10 mouse cellular contexts compared by ENCODE assay signal in genomic region chr17:8423283-8423682, GRCm38 (mm10). TPM values are rescaled to one million over a fixed set of nuclear protein-coding genes. Genes with fewer than 3 reads are reported as not detected.
DNase-seq lines count a peak whose midpoint lies in the region; ATAC-seq and TF ChIP-seq lines count a peak whose summit lies in the region.
"Had no signal": no experiment of that assay in that cellular context is flagged by ENCODE, and none has a peak within 500 bp of the region (broad histone marks: within the 10 kb centered on the region; RNA-seq: fewer than 3 reads in every experiment).

No protein-coding gene starts in this region.

- H3K9ac ChIP-seq in heart, postnatal 0 days (replicated peaks; ENCODE audit: low read depth, low read length) = no peak overlapping the region
- H3K9ac ChIP-seq: heart, embryonic 15.5 days; stomach, embryonic 15.5 days had no signal

- no peaks in the 10 kb centered on the region for H3K36me3 ChIP-seq in heart, postnatal 0 days (replicated peaks; ENCODE audit: control insufficient read depth, insufficient read depth, low read length)
- H3K36me3 ChIP-seq: heart, embryonic 15.5 days; stomach, embryonic 15.5 days had no signal

- no peak overlapping the region for H3K4me2 ChIP-seq in heart, postnatal 0 days (ENCODE audit: low read depth, low read length)
- H3K4me2 ChIP-seq: heart, embryonic 15.5 days; stomach, embryonic 15.5 days had no signal

- H3K4me1 ChIP-seq in heart, postnatal 0 days (ENCODE audit: control insufficient read depth, insufficient read depth) = no peaks in the 10 kb centered on the region
- H3K4me1 ChIP-seq: heart, embryonic 15.5 days; stomach, embryonic 15.5 days had no signal

- no peak for TF ChIP-seq EP300 in heart, postnatal 0 days (IDR thresholded peaks at IDR 0.05; ENCODE audit: low read depth)

- 65% methylated on average over 2 of the region's 2 CpGs for WGBS in heart, postnatal 0 days

- 0 out of 2 replicates have a peak, but pooled peaks cover 4% of the 10 kb centered on the region for H3K9me3 ChIP-seq in heart, postnatal 0 days (replicated peaks; ENCODE audit: control insufficient read depth, low read length)
- H3K9me3 ChIP-seq: heart, embryonic 15.5 days; stomach, embryonic 15.5 days had no signal

- intact Hi-C loops in heart, postnatal 25 days (cut with DNase I) = no loop called here

- ATAC-seq in heart, postnatal 0 days (ENCODE audit: insufficient read depth, low read depth) = no peak
- ATAC-seq in megakaryocyte, adult 5-6 weeks (ENCODE audit: poor library complexity, severe bottlenecking) = no peak

- peak; percentile 54 for TF ChIP-seq CTCF in heart, postnatal 0 days (IDR thresholded peaks at IDR 0.05; ENCODE audit: low read depth)
- peak; percentile 70 for TF ChIP-seq CTCF in brain, embryonic 14.5 days (IDR thresholded peaks at IDR 0.05; ENCODE audit: borderline replicate concordance, extremely low read depth, insufficient read depth, insufficient read length)

- no peak for DNase-seq in heart, postnatal 0 days (ENCODE audit: low spot score)
- DNase-seq in heart, postnatal 25 days (ENCODE audit: low spot score) = no peak
- DNase-seq in ovary, postnatal 14 days (ENCODE audit: low spot score) = peak; percentile 13
- no peak for DNase-seq in ovary, adult 18-20 months (ENCODE audit: low spot score)
- no peak for DNase-seq in brain, embryonic 14.5 days (ENCODE audit: low read depth)
- DNase-seq in lung, postnatal 10 days = peak; percentile 39
- DNase-seq in urinary bladder, adult 18-20 months (ENCODE audit: low spot score in 2 of 2) = no peak

- peaks cover 8% of the 10 kb centered on the region for H3K27me3 ChIP-seq in heart, postnatal 0 days (ENCODE audit: control insufficient read depth, insufficient read depth, low read length)

- TF ChIP-seq POLR2A in brain, embryonic 14.5 days (IDR thresholded peaks at IDR 0.05; ENCODE audit: borderline replicate concordance, extremely low read depth, insufficient read depth, insufficient read length, poor library complexity, severe bottlenecking) = no peak

- no peak overlapping the region for H3K4me3 ChIP-seq in heart, postnatal 0 days (ENCODE audit: low read depth, low read length)
- H3K4me3 ChIP-seq: heart, embryonic 15.5 days; stomach, embryonic 15.5 days had no signal

- no peak overlapping the region for H3K27ac ChIP-seq in heart, postnatal 0 days (ENCODE audit: low read depth)
- H3K27ac ChIP-seq: heart, embryonic 15.5 days; stomach, embryonic 15.5 days had no signal

RNA-seq across cellular contexts. Expression of gene T, which starts 10.9 kb away (rescaled TPM):
- total RNA-seq in heart, postnatal 0 days (2014; rRNA removed; ENCODE audit: low replicate concordance) = not detected in 2 replicates
- 0.12 and 0.15 TPM in 2 replicates for polyA plus RNA-seq in heart, postnatal 0 days (2015; fragmentation: Nextera tagmentation; extraction: Ambion mirVana)
- total RNA-seq in heart, postnatal 25 days (2021) = not detected
- 1.4 and 2.3 TPM in 2 replicates for polyA plus RNA-seq in brain, embryonic 14.5 days (2012; rRNA removed)
- not detected in 2 replicates for total RNA-seq in megakaryocyte, adult 5-6 weeks (2015)
- total RNA-seq in megakaryocyte, adult 5-6 weeks (2017) = not detected in 2 replicates

Comparison
In these comparisons a context has a peak if more than half of its experiments do, and no peak if none do; other contexts are left out.
1. DNase-seq: peak in ovary, postnatal 14 days (single experiment) and lung, postnatal 10 days (single experiment); none in heart, postnatal 0 days (single experiment), heart, postnatal 25 days (single experiment), ovary, adult 18-20 months (single experiment), brain, embryonic 14.5 days (single experiment) and urinary bladder, adult 18-20 months (0 of 2).